Mouse (Mus musculus): ENCODE measurements around the gene Tm6sf1.

GRCm38 (mm10) chr7:81880797-81881196 is 22.0 kb downstream of the Tm6sf1 start:
- no peak for TF ChIP-seq CTCF (IDR thresholded peaks at IDR 0.05 in 2 of 3, conservative IDR thresholded peaks at IDR 0.05 in 1 of 3; ENCODE audit: control insufficient read depth in 1 of 3, insufficient read depth in 1 of 3, low read depth in 2 of 3, low read length in 3 of 3, poor library complexity in 1 of 3, severe bottlenecking in 1 of 3)
- no peak for TF ChIP-seq BHLHE40 (IDR thresholded peaks at IDR 0.05; ENCODE audit: borderline replicate concordance, low read depth, low read length)
- no peak for TF ChIP-seq TCF12 (IDR thresholded peaks at IDR 0.05; ENCODE audit: low read depth, low read length)
- TF ChIP-seq POLR2AphosphoS5 (IDR thresholded peaks at IDR 0.05; ENCODE audit: borderline replicate concordance, low read depth, low read length) = no peak
- TF ChIP-seq TBP (IDR thresholded peaks at IDR 0.05; ENCODE audit: low read depth, low read length) = no peak
